Mouse (Mus musculus): ENCODE measurements around the gene Smc5. TPM values are rescaled to one million over a fixed set of nuclear protein-coding genes. Genes with fewer than 3 reads are reported as not detected.

Gene Smc5
- polyA plus RNA-seq (2012; rRNA removed): 37.2 and 40.6 TPM in 2 replicates

- peak; percentile 48; the same call in 1 of the 2 replicates for TF ChIP-seq POLR2A (IDR thresholded peaks at IDR 0.05; ENCODE audit: extremely low read depth, insufficient read depth, low read length)
- no peak for TF ChIP-seq CTCF (IDR thresholded peaks at IDR 0.05; ENCODE audit: extremely low read depth, insufficient read depth, low read length)
- Histone ChIP-seq H3K27ac (ENCODE audit: insufficient read depth, low read length) (no peak within 1 kb of the TSS), H3K4me1 (ENCODE audit: control insufficient read depth, insufficient read depth, low read length) (no peaks in the 10 kb centered on the region; the same call in none of the 2 replicates), H3K4me3 (ENCODE audit: insufficient read depth, low read length) (peak within 1 kb of the TSS; percentile 90)
Observed at GRCm38 (mm10) chr19:23273355-23274053, at the start of gene Smc5. Gene Smc5 (minus strand): TSS chr19:23273897.

- no peak for TF ChIP-seq CTCF (IDR thresholded peaks at IDR 0.05; ENCODE audit: extremely low read depth, insufficient read depth, low read length)
- TF ChIP-seq POLR2A (IDR thresholded peaks at IDR 0.05; ENCODE audit: extremely low read depth, insufficient read depth, low read length): no peak
- Histone ChIP-seq H3K4me3 (ENCODE audit: insufficient read depth, low read length) (no peak overlapping the region), H3K27ac (ENCODE audit: insufficient read depth, low read length) (no peak overlapping the region), H3K4me1 (ENCODE audit: control insufficient read depth, insufficient read depth, low read length) (no peaks in the 10 kb centered on the region)
Observed at GRCm38 (mm10) chr19:23323107-23323506, 49.4 kb upstream of the Smc5 start.

- Histone ChIP-seq H3K27ac (ENCODE audit: insufficient read depth, low read length) (no peak overlapping the region), H3K4me3 (ENCODE audit: insufficient read depth, low read length) (no peak overlapping the region), H3K4me1 (ENCODE audit: control insufficient read depth, insufficient read depth, low read length) (no peaks in the 10 kb centered on the region)
- TF ChIP-seq CTCF (IDR thresholded peaks at IDR 0.05; ENCODE audit: extremely low read depth, insufficient read depth, low read length) (no peak), POLR2A (IDR thresholded peaks at IDR 0.05; ENCODE audit: extremely low read depth, insufficient read depth, low read length) (no peak)
Observed at GRCm38 (mm10) chr19:23317989-23318358, 44.3 kb upstream of the Smc5 start.

GRCm38 (mm10) chr19:23317295-23317988 lies 43.7 kb upstream of the Smc5 start:
- no peak for TF ChIP-seq POLR2A (IDR thresholded peaks at IDR 0.05; ENCODE audit: extremely low read depth, insufficient read depth, low read length)
- no peak for TF ChIP-seq CTCF (IDR thresholded peaks at IDR 0.05; ENCODE audit: extremely low read depth, insufficient read depth, low read length)
- H3K27ac ChIP-seq (ENCODE audit: insufficient read depth, low read length): no peak overlapping the region
- H3K4me3 ChIP-seq (ENCODE audit: insufficient read depth, low read length): no peak overlapping the region
- no peaks in the 10 kb centered on the region for H3K4me1 ChIP-seq (ENCODE audit: control insufficient read depth, insufficient read depth, low read length)

- H3K27ac ChIP-seq (ENCODE audit: insufficient read depth, low read length): no peak overlapping the region
Observed at GRCm38 (mm10) chr19:23316851-23317250, 43.2 kb upstream of the Smc5 start.

GRCm38 (mm10) chr19:23309979-23310378 lies 36.3 kb upstream of the Smc5 start:
- H3K4me3 ChIP-seq (ENCODE audit: insufficient read depth, low read length): no peak overlapping the region
- no peak overlapping the region for H3K27ac ChIP-seq (ENCODE audit: insufficient read depth, low read length)
- H3K4me1 ChIP-seq (ENCODE audit: control insufficient read depth, insufficient read depth, low read length): no peaks in the 10 kb centered on the region
- no peak for TF ChIP-seq CTCF (IDR thresholded peaks at IDR 0.05; ENCODE audit: extremely low read depth, insufficient read depth, low read length)
- no peak for TF ChIP-seq POLR2A (IDR thresholded peaks at IDR 0.05; ENCODE audit: extremely low read depth, insufficient read depth, low read length)

More at GRCm38 (mm10) chr19:23316851-23317250, 43.2 kb upstream of the Smc5 start:
- TF ChIP-seq POLR2A (IDR thresholded peaks at IDR 0.05; ENCODE audit: extremely low read depth, insufficient read depth, low read length) (no peak), CTCF (IDR thresholded peaks at IDR 0.05; ENCODE audit: extremely low read depth, insufficient read depth, low read length) (no peak)
- Histone ChIP-seq H3K4me3 (ENCODE audit: insufficient read depth, low read length) (no peak overlapping the region), H3K4me1 (ENCODE audit: control insufficient read depth, insufficient read depth, low read length) (no peaks in the 10 kb centered on the region)

- no peak overlapping the region for H3K4me3 ChIP-seq (ENCODE audit: insufficient read depth, low read length)
- H3K4me1 ChIP-seq (ENCODE audit: control insufficient read depth, insufficient read depth, low read length): no peaks in the 10 kb centered on the region
- TF ChIP-seq POLR2A (IDR thresholded peaks at IDR 0.05; ENCODE audit: extremely low read depth, insufficient read depth, low read length): no peak
- TF ChIP-seq CTCF (IDR thresholded peaks at IDR 0.05; ENCODE audit: extremely low read depth, insufficient read depth, low read length): no peak
Observed at GRCm38 (mm10) chr19:23306671-23307070, 33.0 kb upstream of the Smc5 start.

DNA sequence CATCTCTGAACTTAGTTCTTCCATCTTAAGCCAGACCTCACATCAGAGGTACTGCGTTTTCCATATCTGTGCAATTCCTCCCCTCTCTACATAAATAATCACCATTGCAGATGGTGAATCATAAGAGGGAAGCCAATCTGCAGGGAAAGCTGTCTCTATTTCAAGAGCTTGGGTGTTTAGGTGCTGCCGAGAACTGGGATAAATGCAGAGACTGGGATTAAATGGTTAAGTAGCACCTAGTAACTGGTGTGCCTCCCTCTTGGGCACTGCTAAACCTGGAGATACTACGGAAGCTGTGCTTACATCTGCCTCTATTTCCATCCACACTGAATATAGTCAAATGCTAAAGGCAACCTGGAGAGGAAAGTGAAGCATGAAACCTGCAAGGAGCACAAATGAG lies 26.3 kb upstream of the Smc5 start:
- H3K27ac ChIP-seq (ENCODE audit: insufficient read depth, low read length): peak overlapping the region; percentile 21
- TF ChIP-seq POLR2A (IDR thresholded peaks at IDR 0.05; ENCODE audit: extremely low read depth, insufficient read depth, low read length) (no peak), CTCF (IDR thresholded peaks at IDR 0.05; ENCODE audit: extremely low read depth, insufficient read depth, low read length) (no peak)
- H3K4me3 ChIP-seq (ENCODE audit: insufficient read depth, low read length): no peak overlapping the region
- peaks cover 3% of the 10 kb centered on the region; the same call in 1 of the 2 replicates for H3K4me1 ChIP-seq (ENCODE audit: control insufficient read depth, insufficient read depth, low read length)

More at GRCm38 (mm10) chr19:23306671-23307070, 33.0 kb upstream of the Smc5 start:
- H3K27ac ChIP-seq (ENCODE audit: insufficient read depth, low read length): no peak overlapping the region

- Histone ChIP-seq H3K4me3 (ENCODE audit: insufficient read depth, low read length) (no peak overlapping the region), H3K4me1 (ENCODE audit: control insufficient read depth, insufficient read depth, low read length) (peaks cover 3% of the 10 kb centered on the region; the same call in 1 of the 2 replicates), H3K27ac (ENCODE audit: insufficient read depth, low read length) (no peak overlapping the region)
- TF ChIP-seq POLR2A (IDR thresholded peaks at IDR 0.05; ENCODE audit: extremely low read depth, insufficient read depth, low read length) (no peak), CTCF (IDR thresholded peaks at IDR 0.05; ENCODE audit: extremely low read depth, insufficient read depth, low read length) (0 out of 2 replicates have a peak, but pooled peaks have one; percentile 27)
Observed at GRCm38 (mm10) chr19:23298917-23299316, 25.2 kb upstream of the Smc5 start.

Measured in cortical plate, adult 2 months (tissue).